Mouse (Mus musculus) spleen, adult 18-20 months (tissue): ENCODE results near the gene Gm3448.
"Not testable (repeated sequence)": the region's sequence is repeated elsewhere in the genome, so short reads cannot be mapped to it uniquely, and the experiment has no call there.

Experiments
- DNase-seq, 2 experiments: peaks; one replicate each; pipeline ENCODE4 v3.0.0; 2022; ENCODE audit warnings: mixed read lengths in 2 of 2

The Gm3448 gene

DNA sequence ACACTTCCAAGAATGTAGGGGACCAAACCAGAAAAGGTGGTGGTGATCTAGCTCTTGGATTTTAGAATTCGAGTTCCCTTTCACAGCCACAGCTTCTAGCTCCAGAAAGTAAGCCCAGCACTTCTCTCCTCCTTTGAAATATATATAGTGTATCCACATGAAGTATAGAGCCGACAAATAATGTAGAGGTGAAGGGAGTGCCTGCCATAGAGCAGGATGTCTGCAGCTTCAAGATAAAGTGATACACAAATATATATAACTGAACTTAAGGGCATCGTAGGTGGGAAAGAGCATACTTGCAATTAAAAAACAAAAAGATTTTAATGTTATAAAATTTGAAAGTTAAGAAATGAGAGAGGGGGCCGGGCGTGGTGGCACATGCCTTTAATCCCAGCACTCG is 15.8 kb downstream of the Gm3448 start:
- not testable (repeated sequence) for DNase-seq

DNA sequence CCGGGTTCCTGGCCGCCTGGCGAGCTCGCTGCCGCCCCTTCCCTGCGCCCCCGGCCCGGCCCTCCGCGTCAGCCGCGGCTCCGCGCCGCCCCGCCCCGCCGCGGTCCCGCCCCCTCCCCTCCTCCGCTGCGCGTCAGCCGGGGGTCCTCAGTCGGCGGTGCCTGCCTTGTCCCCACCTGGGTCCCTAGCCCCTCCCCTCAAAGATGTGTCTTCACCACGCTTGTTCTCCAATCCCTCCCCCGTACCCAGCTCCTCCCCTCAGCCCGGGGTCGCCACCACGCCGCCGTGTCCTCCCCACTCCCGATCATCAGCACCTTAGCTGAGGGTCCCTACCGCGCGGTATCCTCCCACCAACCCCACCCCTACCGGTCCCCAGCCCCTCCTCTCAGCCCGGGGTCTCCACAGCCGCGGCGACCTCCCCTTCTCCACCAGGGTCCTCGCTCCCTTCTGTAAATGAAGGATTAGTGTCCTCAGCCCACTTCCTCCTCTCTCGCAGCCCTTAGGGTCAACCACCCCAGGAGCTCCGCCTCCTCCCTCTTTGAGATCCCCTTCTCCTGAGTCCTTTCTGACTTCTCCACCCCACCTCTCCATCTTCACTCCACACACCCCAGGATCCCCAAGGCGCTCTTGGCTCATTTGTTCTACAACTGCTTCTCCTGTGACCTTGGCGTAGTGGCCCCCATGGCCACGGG is 16.7 kb downstream of the Gm3448 start:
- DNase-seq, result not testable (repeated sequence)

DNA sequence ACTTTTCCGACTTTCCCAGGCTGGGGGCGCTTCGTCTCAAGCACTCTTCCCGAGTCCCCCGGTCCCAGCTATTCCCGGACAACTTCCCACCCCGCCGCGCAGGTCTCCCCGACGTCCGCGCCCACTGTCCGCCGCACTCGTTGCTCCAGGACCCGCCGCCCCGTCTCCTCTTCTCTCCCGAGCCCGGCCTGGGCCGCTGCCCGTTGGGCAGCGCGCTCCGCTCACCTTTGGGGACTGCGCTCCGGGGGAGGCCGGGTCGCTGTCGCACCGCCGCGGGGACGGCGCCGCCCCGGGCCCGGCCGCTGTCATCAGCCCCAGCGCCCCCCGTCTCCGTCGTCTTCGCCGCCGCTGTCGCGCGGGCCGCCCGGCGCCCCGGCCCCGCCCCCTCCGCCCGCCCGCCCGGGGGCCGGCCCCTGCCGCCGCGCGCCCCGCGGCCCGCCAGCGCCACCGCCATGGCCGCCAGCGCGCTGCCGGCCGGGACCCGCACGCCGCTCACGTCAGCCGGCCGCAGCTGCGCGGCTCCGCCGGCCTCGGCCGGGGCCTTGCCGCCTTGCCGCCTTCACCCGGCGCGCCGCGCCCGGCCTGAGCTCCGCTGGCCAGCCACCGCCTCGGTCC is 17.4 kb downstream of the Gm3448 start:
- DNase-seq, result not testable (repeated sequence)

DNA sequence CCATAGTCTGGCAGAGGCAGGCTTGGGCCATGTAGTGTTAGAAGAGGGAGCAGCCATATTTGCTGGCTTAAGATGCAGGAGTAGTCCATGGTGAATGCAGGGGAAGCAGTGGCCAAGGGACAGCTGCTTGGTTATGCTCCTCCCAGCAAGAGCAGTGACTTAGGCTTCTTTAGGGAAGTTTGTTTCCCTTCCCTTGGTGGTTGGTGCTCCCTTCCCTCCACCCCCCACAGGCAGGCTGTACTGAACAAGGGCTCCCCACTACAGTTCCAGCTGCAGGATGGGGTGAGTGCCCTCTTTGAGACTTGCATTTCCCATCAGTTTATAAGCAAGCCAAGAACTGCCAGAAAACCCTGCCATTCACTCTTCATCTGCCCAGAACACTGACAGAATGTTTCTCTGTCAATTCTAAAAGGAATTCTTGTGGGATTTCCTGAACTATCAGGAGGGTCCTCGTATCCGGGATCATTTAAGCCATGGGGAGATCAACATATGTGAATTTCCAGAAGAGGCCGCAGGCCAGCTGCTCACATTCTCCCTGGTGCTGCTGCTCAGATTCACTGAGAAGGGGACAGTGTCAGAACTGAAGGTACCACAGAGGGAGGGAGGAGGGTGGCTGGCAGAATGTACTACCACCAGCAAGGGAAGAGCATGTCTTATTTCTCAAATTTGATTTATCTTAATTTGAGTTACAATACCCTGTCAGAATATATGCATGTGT is 19.7 kb downstream of the Gm3448 start:
- peak; percentile 3 to 16 for DNase-seq

DNA sequence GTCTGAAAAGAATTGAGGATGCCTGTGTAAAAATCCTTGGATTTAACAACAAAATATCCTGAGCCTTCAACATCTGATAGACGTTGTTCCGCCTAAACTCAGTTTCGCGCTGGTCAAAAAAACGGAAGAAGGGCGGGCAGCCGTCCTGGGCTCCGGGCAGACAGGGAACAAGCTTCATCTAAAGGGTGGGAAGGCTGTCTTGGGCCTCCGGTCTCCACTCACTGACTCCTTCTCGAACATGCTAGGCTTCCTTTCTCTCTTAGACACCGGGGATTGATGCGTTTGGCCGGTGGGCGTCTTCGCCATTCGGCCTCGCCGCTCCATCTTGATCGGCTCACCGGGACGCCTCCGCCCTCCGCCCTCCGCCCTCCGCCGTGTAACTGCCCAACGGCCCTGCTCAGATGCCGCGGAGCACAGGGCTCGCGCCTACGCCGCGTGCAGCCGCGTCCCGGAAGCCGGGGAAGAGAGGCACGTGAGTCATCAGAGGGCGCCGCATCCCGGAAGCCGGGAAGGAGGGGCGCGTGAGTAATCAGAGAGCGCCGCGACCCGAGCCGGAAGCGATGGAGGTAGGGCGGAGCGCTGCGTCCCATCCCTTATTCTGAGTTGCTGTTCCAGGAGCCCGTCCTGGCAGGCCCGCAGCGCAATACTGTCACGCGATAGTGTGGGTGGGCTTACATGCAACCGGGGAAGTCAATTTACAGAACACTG is 31.5 kb downstream of the Gm3448 start, which contains the start of gene Gm3435:
Gm3435 (plus strand) TSS at position 471 of the 708 bp plus-strand sequence.
- DNase-seq, result not testable (repeated sequence)

DNA sequence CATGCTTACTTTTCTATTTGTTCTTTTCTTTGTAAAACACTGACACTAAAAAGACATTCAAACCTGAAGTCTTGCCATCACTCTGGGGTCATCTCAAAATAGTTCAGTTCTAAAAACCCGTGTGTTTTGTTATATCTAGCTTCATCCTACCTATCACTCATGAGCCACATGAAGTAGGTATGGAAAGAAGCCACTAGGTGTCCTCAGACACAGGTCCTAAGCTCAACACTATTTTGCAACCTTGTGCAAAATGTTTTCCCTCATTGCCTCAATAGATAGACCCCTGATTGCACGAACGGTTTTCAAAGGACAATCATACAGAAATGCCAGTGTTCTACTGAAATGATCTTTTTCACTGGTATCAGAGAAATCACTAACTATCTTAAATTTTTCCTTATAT is 32.2 kb downstream of the Gm3448 start:
- DNase-seq, result not testable (repeated sequence)

DNA sequence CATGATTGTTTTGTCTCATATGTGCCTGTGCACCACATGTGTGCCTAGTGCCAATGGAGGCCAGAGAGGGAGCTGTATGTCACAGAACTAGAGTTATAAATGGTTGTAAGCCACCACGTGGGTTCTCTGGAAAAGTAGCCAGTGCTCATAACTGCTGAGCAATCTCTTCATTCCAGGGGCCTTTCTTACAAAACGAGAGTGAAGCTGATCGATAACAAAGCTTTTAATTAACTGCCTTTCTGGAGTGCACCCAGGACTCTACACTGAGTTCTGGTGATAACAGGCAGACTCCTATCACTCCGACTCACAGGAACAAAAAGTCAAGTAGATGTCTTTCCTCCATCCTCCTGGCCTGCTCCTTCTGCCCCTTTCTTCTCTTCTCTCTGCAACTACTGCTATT is 41.3 kb downstream of the Gm3448 start:
- DNase-seq, result not testable (repeated sequence)

DNA sequence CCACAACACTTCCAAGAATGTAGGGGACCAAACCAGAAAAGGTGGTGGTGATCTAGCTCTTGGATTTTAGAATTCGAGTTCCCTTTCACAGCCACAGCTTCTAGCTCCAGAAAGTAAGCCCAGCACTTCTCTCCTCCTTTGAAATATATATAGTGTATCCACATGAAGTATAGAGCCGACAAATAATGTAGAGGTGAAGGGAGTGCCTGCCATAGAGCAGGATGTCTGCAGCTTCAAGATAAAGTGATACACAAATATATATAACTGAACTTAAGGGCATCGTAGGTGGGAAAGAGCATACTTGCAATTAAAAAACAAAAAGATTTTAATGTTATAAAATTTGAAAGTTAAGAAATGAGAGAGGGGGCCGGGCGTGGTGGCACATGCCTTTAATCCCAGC is 47.2 kb downstream of the Gm3448 start:
- DNase-seq, result not testable (repeated sequence)

DNA sequence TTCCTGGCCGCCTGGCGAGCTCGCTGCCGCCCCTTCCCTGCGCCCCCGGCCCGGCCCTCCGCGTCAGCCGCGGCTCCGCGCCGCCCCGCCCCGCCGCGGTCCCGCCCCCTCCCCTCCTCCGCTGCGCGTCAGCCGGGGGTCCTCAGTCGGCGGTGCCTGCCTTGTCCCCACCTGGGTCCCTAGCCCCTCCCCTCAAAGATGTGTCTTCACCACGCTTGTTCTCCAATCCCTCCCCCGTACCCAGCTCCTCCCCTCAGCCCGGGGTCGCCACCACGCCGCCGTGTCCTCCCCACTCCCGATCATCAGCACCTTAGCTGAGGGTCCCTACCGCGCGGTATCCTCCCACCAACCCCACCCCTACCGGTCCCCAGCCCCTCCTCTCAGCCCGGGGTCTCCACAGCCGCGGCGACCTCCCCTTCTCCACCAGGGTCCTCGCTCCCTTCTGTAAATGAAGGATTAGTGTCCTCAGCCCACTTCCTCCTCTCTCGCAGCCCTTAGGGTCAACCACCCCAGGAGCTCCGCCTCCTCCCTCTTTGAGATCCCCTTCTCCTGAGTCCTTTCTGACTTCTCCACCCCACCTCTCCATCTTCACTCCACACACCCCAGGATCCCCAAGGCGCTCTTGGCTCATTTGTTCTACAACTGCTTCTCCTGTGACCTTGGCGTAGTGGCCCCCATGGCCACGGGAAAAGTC is 48.1 kb downstream of the Gm3448 start:
- not testable (repeated sequence) for DNase-seq

DNA sequence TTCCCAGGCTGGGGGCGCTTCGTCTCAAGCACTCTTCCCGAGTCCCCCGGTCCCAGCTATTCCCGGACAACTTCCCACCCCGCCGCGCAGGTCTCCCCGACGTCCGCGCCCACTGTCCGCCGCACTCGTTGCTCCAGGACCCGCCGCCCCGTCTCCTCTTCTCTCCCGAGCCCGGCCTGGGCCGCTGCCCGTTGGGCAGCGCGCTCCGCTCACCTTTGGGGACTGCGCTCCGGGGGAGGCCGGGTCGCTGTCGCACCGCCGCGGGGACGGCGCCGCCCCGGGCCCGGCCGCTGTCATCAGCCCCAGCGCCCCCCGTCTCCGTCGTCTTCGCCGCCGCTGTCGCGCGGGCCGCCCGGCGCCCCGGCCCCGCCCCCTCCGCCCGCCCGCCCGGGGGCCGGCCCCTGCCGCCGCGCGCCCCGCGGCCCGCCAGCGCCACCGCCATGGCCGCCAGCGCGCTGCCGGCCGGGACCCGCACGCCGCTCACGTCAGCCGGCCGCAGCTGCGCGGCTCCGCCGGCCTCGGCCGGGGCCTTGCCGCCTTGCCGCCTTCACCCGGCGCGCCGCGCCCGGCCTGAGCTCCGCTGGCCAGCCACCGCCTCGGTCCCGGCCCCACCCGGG is 48.7 kb downstream of the Gm3448 start:
- not testable (repeated sequence) for DNase-seq

DNA sequence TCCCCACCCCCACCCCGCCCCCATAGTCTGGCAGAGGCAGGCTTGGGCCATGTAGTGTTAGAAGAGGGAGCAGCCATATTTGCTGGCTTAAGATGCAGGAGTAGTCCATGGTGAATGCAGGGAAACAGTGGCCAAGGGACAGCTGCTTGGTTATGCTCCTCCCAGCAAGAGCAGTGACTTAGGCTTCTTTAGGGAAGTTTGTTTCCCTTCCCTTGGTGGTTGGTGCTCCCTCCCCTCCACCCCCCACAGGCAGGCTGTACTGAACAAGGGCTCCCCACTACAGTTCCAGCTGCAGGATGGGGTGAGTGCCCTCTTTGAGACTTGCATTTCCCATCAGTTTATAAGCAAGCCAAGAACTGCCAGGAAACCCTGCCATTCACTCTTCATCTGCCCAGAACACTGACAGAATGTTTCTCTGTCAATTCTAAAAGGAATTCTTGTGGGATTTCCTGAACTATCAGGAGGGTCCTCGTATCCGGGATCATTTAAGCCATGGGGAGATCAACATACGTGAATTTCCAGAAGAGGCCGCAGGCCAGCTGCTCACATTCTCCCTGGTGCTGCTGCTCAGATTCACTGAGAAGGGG is 51.1 kb downstream of the Gm3448 start:
- peak in 1 of 2 experiments; percentile 1 for DNase-seq

DNA sequence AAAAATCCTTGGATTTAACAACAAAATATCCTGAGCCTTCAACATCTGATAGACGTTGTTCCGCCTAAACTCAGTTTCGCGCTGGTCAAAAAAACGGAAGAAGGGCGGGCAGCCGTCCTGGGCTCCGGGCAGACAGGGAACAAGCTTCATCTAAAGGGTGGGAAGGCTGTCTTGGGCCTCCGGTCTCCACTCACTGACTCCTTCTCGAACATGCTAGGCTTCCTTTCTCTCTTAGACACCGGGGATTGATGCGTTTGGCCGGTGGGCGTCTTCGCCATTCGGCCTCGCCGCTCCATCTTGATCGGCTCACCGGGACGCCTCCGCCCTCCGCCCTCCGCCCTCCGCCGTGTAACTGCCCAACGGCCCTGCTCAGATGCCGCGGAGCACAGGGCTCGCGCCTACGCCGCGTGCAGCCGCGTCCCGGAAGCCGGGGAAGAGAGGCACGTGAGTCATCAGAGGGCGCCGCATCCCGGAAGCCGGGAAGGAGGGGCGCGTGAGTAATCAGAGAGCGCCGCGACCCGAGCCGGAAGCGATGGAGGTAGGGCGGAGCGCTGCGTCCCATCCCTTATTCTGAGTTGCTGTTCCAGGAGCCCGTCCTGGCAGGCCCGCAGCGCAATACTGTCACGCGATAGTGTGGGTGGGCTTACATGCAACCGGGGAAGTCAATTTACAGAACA is 62.8 kb downstream of the Gm3448 start, which contains the start of the genes 9030025P20Rik and Gm3417:
9030025P20Rik (plus strand) TSS at position 107 of the 677 bp plus-strand sequence.
Gm3417 (minus strand) TSS at position 429 of the 677 bp plus-strand sequence.
- not testable (repeated sequence) for DNase-seq

DNA sequence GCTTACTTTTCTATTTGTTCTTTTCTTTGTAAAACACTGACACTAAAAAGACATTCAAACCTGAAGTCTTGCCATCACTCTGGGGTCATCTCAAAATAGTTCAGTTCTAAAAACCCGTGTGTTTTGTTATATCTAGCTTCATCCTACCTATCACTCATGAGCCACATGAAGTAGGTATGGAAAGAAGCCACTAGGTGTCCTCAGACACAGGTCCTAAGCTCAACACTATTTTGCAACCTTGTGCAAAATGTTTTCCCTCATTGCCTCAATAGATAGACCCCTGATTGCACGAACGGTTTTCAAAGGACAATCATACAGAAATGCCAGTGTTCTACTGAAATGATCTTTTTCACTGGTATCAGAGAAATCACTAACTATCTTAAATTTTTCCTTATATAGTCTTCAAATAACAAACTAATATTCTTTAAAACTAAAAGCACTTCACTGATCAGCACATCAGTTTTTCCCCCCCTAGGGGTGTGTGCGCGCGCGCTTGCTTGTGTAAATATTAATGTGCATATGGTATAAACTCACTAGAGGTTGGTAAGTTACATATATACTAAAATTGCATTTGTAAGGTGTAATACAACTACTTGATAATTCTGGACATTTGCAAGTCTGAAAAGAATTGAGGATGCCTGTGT is 63.5 kb downstream of the Gm3448 start:
- DNase-seq, result not testable (repeated sequence)

DNA sequence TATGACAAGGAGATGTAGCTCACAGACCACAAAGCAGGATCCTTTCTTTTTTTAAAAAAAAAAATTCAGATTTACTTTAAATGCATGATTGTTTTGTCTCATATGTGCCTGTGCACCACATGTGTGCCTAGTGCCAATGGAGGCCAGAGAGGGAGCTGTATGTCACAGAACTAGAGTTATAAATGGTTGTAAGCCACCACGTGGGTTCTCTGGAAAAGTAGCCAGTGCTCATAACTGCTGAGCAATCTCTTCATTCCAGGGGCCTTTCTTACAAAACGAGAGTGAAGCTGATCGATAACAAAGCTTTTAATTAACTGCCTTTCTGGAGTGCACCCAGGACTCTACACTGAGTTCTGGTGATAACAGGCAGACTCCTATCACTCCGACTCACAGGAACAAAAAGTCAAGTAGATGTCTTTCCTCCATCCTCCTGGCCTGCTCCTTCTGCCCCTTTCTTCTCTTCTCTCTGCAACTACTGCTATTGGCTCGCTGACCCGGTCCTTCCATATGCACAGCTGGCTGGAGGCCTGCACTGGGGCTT is 72.9 kb downstream of the Gm3448 start:
- DNase-seq, result not testable (repeated sequence)

DNA sequence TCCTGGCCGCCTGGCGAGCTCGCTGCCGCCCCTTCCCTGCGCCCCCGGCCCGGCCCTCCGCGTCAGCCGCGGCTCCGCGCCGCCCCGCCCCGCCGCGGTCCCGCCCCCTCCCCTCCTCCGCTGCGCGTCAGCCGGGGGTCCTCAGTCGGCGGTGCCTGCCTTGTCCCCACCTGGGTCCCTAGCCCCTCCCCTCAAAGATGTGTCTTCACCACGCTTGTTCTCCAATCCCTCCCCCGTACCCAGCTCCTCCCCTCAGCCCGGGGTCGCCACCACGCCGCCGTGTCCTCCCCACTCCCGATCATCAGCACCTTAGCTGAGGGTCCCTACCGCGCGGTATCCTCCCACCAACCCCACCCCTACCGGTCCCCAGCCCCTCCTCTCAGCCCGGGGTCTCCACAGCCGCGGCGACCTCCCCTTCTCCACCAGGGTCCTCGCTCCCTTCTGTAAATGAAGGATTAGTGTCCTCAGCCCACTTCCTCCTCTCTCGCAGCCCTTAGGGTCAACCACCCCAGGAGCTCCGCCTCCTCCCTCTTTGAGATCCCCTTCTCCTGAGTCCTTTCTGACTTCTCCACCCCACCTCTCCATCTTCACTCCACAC is 79.7 kb downstream of the Gm3448 start:
- DNase-seq, result not testable (repeated sequence)

DNA sequence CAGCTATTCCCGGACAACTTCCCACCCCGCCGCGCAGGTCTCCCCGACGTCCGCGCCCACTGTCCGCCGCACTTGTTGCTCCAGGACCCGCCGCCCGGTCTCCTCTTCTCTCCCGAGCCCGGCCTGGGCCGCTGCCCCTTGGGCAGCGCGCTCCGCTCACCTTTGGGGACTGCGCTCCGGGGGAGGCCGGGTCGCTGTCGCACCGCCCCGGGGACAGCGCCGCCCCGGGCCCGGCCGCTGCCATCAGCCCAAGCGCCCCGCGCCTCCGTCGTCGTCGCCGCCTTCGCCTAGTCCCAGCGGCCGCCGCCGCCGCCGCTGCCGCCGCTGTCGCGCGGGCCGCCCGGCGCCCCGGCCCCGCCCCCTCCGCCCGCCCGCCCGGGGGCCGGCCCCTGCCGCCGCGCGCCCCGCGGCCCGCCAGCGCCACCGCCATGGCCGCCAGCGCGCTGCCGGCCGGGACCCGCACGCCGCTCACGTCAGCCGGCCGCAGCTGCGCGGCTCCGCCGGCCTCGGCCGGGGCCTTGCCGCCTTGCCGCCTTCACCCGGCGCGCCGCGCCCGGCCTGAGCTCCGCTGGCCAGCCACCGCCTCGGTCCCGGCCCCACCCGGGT is 80.3 kb downstream of the Gm3448 start, which contains the start of gene Phf10:
Phf10 (minus strand) TSS at position 323 of the 606 bp plus-strand sequence.
- DNase-seq, result peak; percentile 46 to 53

DNA sequence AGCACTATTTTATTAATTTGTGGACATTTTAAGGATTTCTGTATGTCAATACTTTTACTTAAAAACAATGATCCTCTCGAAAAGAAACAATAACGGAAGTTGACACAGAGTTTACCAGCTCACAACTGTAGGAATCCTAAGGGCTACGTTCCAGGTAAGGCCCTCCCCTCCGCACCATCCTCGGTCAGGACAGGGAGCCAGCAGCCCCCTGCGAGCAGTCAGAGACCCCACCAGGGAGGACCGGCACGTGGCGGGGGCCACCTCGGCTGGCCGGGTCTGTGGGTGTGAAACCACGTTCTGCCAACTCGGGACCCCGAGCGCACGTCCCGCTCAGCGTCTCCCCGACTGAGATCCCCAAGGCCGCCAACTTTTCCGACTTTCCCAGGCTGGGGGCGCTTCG is 80.8 kb downstream of the Gm3448 start:
- peak; percentile 11 to 30 for DNase-seq

DNA sequence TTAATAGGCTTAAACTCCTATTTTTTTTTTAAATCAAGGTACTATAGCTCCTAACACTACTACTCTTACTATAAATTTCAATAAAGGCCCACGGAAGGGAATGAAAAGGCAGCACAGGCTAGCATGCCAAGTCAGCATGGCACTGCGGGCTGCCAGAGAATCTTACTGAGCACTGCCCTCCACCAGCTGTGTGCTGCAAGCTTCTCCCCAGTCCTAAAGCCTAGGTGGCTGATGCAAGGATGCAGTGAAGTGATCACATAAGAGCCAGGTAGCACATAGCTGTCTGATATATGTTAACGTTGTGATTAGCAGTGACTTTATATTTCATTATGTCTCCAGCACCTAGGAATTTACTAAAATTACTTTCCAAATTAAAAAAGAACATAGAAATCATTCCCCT is 81.4 kb downstream of the Gm3448 start:
- no peak for DNase-seq
